Mouse (Mus musculus): ENCODE measurements around the gene Irs1. TPM values are rescaled to one million over a fixed set of nuclear protein-coding genes. Genes with fewer than 3 reads are reported as not detected.

The Irs1 gene
- total and polyA plus RNA-seq, 3 experiments = not detected

DNA sequence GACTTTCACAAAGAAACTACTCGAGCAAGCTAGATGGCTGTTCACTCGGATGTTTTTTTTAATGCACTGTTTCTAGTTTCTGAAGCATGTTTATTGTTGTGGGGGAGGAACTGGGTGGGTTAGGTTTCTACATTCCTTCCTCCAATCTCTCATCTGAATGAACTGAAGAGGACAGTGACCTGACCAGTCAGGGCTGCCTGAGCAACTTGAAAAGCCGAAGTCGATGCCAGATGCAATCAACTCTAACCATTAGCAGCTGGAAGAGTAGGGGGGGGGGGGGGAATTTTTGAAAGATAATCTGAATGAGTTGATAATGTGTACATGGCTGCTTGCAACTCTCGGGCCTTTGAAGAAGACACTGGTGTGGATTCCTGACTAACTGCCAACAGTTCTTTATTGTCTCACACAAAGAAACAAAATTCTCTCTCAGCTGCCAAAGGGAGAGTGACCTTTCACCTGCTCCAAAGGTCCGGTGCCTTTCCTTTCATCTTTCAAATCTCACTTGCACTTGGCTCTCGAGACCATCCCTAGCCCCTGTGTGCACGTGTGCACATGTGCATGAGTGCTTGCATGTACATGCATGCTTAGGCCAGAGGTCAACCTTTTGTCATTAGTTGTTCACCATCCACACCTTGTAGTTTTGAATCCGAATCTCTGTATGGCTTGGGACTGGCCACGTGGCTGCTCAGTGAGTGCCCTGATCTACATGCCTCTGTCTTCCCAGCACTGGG lies 43.8 kb downstream of the Irs1 start:
- Histone ChIP-seq H3K4me2 (ENCODE audit: insufficient read depth, low read depth, poor library complexity, severe bottlenecking) (no peak overlapping the region), H3K4me1 (ENCODE audit: control insufficient read depth in 1 of 2, insufficient read depth in 2 of 2) (no peaks in the 10 kb centered on the region), H3K36me3 (replicated peaks in 1 of 2; ENCODE audit: control insufficient read depth in 1 of 2, insufficient read depth in 1 of 2, low read length in 1 of 2) (no peaks in the 10 kb centered on the region), H3K4me3 (replicated peaks in 1 of 3; ENCODE audit: low read depth in 2 of 3, low read length in 2 of 3, poor library complexity in 1 of 3) (no peak overlapping the region), H3K27me3 (replicated peaks) (no peaks in the 10 kb centered on the region), H3K9ac (ENCODE audit: insufficient read depth, low read depth) (no peak overlapping the region), H3K79me2 (replicated peaks; ENCODE audit: control insufficient read depth, extremely low read depth, insufficient read depth, poor library complexity, severe bottlenecking) (no peaks in the 10 kb centered on the region), H3K9me3 (replicated peaks; ENCODE audit: low read length) (no peaks in the 10 kb centered on the region), H3K27ac (ENCODE audit: insufficient read depth, low read depth) (no peak overlapping the region)
- dilution Hi-C loops (cut with MboI; ENCODE audit: extremely low pct_ligation_motif_present, extremely low pct_unique_long_range_greater_than_20kb, low sequenced_read_pairs) = no loop called here
- no peak for DNase-seq (ENCODE audit: extremely low read depth)
- no peak for TF ChIP-seq POLR2AphosphoS2 (IDR thresholded peaks at IDR 0.05; ENCODE audit: low read depth, low read length)
- TF ChIP-seq MAFK (IDR thresholded peaks at IDR 0.05; ENCODE audit: insufficient replicate concordance, low read length) = no peak
- TF ChIP-seq IRF4 (IDR thresholded peaks at IDR 0.05; ENCODE audit: low read depth, low read length) = no peak
- TF ChIP-seq MYC (IDR thresholded peaks at IDR 0.05; ENCODE audit: low read depth, low read length) = no peak
- no peak for TF ChIP-seq JUND (conservative IDR thresholded peaks at IDR 0.05; ENCODE audit: low read depth, low read length)
- TF ChIP-seq KAT2A (IDR thresholded peaks at IDR 0.05; ENCODE audit: insufficient replicate concordance, low read length) = no peak
- no peak for TF ChIP-seq CHD1 (IDR thresholded peaks at IDR 0.05; ENCODE audit: low read depth, low read length)
- TF ChIP-seq CHD2 (IDR thresholded peaks at IDR 0.05; ENCODE audit: low read length) = no peak
- TF ChIP-seq JUN (IDR thresholded peaks at IDR 0.05; ENCODE audit: insufficient read depth, low read depth, low read length) = no peak
- no peak for TF ChIP-seq BHLHE40 (IDR thresholded peaks at IDR 0.05; ENCODE audit: low read depth, low read length)
- TF ChIP-seq NELFE (IDR thresholded peaks at IDR 0.05; ENCODE audit: low read depth, low read length) = no peak
- in situ Hi-C loops (cut with MboI; ENCODE audit: low pct_ligation_motif_present, low pct_unique_long_range_greater_than_20kb, low sequenced_read_pairs) = no loop called here

GRCm38 (mm10) chr1:82245002-82245401 lies 46.2 kb downstream of the Irs1 start:
- Histone ChIP-seq H3K36me3 (replicated peaks in 1 of 2; ENCODE audit: control insufficient read depth in 1 of 2, insufficient read depth in 1 of 2, low read length in 1 of 2) (no peaks in the 10 kb centered on the region), H3K27ac (ENCODE audit: insufficient read depth, low read depth) (no peak overlapping the region), H3K79me2 (replicated peaks; ENCODE audit: control insufficient read depth, extremely low read depth, insufficient read depth, poor library complexity, severe bottlenecking) (no peaks in the 10 kb centered on the region), H3K9ac (ENCODE audit: insufficient read depth, low read depth) (no peak overlapping the region), H3K27me3 (replicated peaks) (no peaks in the 10 kb centered on the region), H3K4me2 (ENCODE audit: insufficient read depth, low read depth, poor library complexity, severe bottlenecking) (no peak overlapping the region), H3K4me1 (ENCODE audit: control insufficient read depth in 1 of 2, insufficient read depth in 2 of 2) (no peaks in the 10 kb centered on the region), H3K9me3 (replicated peaks; ENCODE audit: low read length) (no peaks in the 10 kb centered on the region), H3K4me3 (replicated peaks in 1 of 3; ENCODE audit: low read depth in 2 of 3, low read length in 2 of 3, poor library complexity in 1 of 3) (no peak overlapping the region)
- TF ChIP-seq SMC3 (IDR thresholded peaks at IDR 0.05; ENCODE audit: low read depth, low read length) (no peak), ZKSCAN1 (IDR thresholded peaks at IDR 0.05; ENCODE audit: borderline replicate concordance, low read depth, low read length) (no peak), NRF1 (IDR thresholded peaks at IDR 0.05; ENCODE audit: low read depth, low read length) (no peak), ETS1 (conservative IDR thresholded peaks at IDR 0.05; ENCODE audit: low read depth, low read length) (no peak), CHD2 (IDR thresholded peaks at IDR 0.05; ENCODE audit: low read length) (no peak), TCF12 (IDR thresholded peaks at IDR 0.05; ENCODE audit: low read depth, low read length) (no peak), MXI1 (IDR thresholded peaks at IDR 0.05; ENCODE audit: low read depth, low read length) (no peak), RAD21 (IDR thresholded peaks at IDR 0.05; ENCODE audit: low read depth, low read length) (no peak), MAFK (IDR thresholded peaks at IDR 0.05; ENCODE audit: insufficient replicate concordance, low read length) (no peak), BHLHE40 (IDR thresholded peaks at IDR 0.05; ENCODE audit: low read depth, low read length) (no peak), JUN (IDR thresholded peaks at IDR 0.05; ENCODE audit: insufficient read depth, low read depth, low read length) (no peak), USF2 (conservative IDR thresholded peaks at IDR 0.05; ENCODE audit: low read depth, low read length) (no peak), HCFC1 (IDR thresholded peaks at IDR 0.05; ENCODE audit: low read depth, low read length) (no peak), KAT2A (IDR thresholded peaks at IDR 0.05; ENCODE audit: insufficient replicate concordance, low read length) (no peak), MAX (IDR thresholded peaks at IDR 0.05; ENCODE audit: low read length) (no peak), UBTF (IDR thresholded peaks at IDR 0.05; ENCODE audit: low read depth, low read length) (no peak), ZC3H11A (IDR thresholded peaks at IDR 0.05; ENCODE audit: low read depth, low read length) (no peak)
- DNase-seq (ENCODE audit: extremely low read depth) = no peak
- dilution Hi-C loops (cut with MboI; ENCODE audit: extremely low pct_ligation_motif_present, extremely low pct_unique_long_range_greater_than_20kb, low sequenced_read_pairs) = no loop called here
- in situ Hi-C loops (cut with MboI; ENCODE audit: low pct_ligation_motif_present, low pct_unique_long_range_greater_than_20kb, low sequenced_read_pairs) = no loop called here

Measured in CH12.LX (cell line).